Mouse (Mus musculus) left cerebral cortex, postnatal 10 days (tissue): ENCODE results near the gene Rps16. TPM values are rescaled to one million over a fixed set of nuclear protein-coding genes. Genes with fewer than 3 reads are reported as not detected.
"Not testable (repeated sequence)": the region's sequence is repeated elsewhere in the genome, so short reads cannot be mapped to it uniquely, and the experiment has no call there.

Source experiments
- DNase-seq, 2 experiments: peaks; one replicate each; pipeline ENCODE4 v3.0.0; 2021 to 2022; ENCODE audit warnings: low spot score in 2 of 2, mixed read lengths in 1 of 2; ENCODE audit errors: extremely low spot score in 1 of 2
- intact Hi-C: fragments of 180-260 bp; cut with DNase I; formaldehyde crosslinking; loops from one replicate; pipeline ENCODE4 v1.15.1; 2025
- total RNA-seq, 2 experiments: library from RNA; stranded (reverse); gene quantifications; 2 replicates each; pipeline ENCODE4 v1.2.3; 2021

Gene Rps16
- total RNA-seq, 2 experiments from 2014 or later = 642 to 668 TPM

GRCm38 (mm10) chr7:28381938-28382337, 31.5 kb downstream of the Rps16 start:
- intact Hi-C loops = no loop called here
- peak in 1 of 2 experiments; percentile 94 for DNase-seq

DNA sequence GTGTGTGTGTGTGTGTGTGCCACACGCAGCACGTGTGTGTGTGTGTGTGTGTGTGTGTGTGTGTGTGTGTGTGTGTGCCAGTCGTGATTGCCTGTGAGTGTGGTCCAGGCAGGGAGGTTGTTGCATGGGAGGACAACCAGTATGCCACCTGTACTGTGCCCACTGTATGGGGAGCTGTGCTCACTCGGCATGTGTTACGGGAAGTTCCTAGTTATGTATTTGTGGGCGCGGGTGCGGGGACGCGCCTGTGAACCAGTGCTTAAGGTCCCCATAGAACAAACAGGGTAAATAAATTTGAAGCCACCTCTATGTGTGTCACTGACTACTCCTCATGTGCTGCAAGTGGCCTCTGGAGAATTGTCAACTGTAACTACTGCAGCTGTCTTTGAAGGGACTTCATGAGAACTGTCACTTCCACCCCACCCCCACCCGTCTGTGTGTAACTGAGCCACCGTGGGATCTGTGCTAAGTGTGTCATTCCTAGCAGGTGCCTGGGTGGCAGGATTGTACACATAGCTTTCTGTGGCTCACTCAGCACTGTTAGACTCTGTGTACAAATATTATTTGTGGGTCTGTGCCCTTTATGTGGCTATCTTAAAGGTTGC, 32.0 kb downstream of the Rps16 start:
- no peak for DNase-seq
- intact Hi-C loops = no loop called here

DNA sequence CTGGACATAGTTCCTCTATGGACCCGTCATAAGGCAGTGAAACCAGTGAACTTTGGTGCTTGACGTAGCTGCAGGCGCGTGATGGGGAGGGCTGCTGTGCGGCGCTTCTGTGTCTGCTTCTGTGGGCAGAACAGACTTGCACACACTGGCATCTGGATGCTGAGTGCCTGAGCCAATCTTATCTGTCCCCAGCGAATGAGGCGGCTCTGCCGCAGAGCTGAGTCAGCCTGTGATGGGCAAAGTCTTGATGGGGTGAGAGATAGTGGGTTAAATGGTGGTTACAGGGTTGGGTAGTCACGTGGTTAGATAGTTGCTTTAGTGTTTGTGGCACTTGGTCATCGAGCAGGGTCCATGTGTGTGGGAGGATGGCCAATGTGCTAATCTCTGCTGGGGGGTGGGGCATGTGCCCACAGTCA, 32.5 kb downstream of the Rps16 start:
- DNase-seq = peak in 1 of 2 experiments; percentile 69
- intact Hi-C loops = no loop called here

DNA sequence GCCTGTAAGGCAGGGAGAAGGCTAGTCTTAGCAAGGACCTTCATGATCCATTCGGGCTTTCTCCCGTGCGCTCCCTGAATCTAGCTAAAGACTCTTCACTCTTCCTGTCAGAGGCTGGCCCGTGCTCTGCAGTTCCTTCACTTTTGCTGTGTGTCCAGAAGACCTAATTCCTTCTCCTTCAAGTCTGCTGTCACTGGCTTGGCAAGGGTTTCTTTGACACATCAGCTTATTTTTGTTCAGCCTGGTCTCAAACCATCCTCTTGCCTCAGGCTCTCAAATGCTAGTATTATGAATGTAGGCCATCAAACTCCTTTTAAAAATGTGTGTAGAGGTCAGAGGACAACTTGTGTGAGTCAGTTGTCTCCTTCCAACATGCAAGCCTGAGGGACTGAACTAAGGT, 33.2 kb downstream of the Rps16 start:
- intact Hi-C loops = no loop called here
- DNase-seq = no peak

GRCm38 (mm10) chr7:28384162-28384561, 33.7 kb downstream of the Rps16 start:
- no peak for DNase-seq
- intact Hi-C loops = no loop called here

GRCm38 (mm10) chr7:28385196-28385595, 34.7 kb downstream of the Rps16 start:
- intact Hi-C loops = no loop called here
- DNase-seq = no peak

DNA sequence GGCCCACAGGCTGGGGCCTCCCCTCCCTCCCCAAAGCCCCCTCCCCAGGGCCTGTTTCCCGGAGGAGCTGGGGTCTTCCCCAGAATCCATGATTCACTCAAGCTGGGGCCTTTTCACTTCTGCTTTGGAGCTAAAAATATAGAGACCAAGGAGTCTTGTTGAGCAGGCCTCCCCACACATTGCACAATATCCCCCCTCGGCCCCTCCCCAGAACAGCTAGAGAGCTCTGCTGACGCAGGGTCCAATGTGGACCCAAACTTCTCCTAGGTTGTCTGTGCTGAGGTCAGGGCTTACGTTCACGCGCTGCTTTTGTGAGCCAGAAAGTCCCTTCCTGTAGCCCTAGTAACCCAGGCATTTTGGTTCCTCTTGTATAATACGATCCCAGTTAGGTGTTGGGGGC, 35.6 kb downstream of the Rps16 start:
- DNase-seq = peak in 1 of 2 experiments; percentile 62
- intact Hi-C loops = loop anchor here (1.0 kb wide), 1 partner anchor 13 kb away; no protein-coding TSS in a partner anchor

DNA sequence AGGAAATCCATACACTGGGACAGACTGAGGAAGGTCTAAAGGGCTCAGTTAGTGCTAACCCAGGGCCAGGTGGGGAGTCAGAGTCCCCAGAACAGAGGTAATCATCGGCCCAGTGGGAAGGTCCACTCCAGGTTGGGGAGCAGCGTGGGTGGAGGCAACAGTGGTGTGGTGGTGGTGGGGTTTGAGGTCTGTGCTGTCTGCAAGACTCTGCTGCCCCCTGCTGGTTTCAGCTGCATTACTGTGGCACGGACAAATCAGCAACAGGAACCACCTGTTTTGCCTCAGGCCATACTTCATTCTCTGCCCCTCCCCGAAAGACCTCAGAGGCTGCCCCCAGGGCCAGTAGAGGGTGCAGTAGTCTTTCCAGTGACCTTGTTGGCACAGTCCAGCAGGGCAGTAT, 36.0 kb downstream of the Rps16 start:
- intact Hi-C loops = loop anchor here (1.0 kb wide), 1 partner anchor 13 kb away; no protein-coding TSS in a partner anchor
- peak; percentile 72 to 91 for DNase-seq

GRCm38 (mm10) chr7:28386877-28387276, 36.4 kb downstream of the Rps16 start:
- DNase-seq = not testable (repeated sequence)
- intact Hi-C loops = loop anchor here (1.0 kb wide), 1 partner anchor 14 kb away; no protein-coding TSS in a partner anchor

- DNase-seq, intact Hi-C loops: not testable (repeated sequence)
Observed at GRCm38 (mm10) chr7:28387384-28387783, 36.9 kb downstream of the Rps16 start.

DNA sequence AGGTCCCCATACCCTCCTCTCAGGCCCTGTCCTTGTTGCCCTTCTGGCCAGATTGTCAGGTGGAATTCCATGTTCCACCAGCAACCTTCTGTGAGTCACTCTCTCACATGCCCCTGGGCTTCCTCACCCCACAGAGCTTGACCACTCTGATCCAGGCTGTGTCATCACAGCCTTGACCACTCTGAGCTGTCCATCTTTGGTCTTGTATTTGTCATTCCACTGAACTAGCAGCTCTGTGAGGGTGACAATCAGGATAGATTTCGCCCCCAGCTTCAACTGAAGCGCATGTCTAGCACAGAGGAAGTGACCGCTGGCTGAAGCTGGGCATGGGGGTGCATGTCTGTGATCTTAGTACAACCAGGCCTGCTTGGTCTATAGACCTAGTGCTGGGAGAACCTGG, 39.9 kb downstream of the Rps16 start:
- DNase-seq = no peak
- intact Hi-C loops = no loop called here

DNA sequence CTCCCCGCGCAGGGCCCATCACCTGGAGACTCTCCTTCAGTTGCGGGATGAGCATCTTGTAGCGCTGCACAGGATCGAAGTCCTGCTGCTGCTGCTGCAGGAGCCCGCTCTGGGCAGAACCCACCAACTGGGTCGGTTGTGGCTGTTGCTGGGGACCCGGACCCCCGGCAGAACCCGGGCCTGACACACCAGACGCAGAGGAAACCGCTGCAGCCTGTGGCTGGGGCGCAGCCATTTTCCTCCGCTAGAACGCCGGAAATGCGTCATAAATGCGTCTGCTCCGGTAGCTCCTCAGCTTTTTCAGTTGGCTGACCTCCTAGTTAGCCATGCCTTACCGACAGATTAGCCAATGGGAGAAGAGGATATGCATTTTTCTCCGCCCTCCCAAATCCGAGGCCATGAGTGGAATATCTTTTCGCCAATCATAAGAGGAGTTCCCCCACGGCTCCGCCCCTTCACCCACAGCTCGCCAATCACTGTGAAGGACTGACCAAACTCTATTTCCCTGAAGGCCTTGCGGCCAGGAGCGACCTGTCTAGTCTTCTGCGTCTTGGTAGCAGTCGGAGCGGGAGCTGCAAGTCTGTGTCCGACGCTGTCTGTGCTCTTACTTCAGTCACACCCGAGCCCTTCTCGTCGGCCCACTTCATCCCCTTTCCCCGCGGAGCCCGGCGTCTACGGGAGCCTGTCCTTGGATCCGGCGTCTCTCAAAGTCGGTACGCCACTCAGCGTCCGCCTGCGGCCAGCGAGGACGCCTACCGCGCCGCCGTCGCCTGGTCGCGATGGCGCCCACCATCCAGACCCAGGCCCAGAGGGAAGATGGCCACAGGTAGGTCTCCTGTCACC, 42.2 kb downstream of the Rps16 start, which contains the start of the genes Med29 and Paf1:
Gene Med29, minus strand, starts transcription at position 280 of the 843 bp plus-strand sequence.
Gene Paf1, plus strand, starts transcription at position 523 of the 843 bp plus-strand sequence.
- intact Hi-C loops = no loop called here
- peak; percentile 97 to 98 for DNase-seq

DNA sequence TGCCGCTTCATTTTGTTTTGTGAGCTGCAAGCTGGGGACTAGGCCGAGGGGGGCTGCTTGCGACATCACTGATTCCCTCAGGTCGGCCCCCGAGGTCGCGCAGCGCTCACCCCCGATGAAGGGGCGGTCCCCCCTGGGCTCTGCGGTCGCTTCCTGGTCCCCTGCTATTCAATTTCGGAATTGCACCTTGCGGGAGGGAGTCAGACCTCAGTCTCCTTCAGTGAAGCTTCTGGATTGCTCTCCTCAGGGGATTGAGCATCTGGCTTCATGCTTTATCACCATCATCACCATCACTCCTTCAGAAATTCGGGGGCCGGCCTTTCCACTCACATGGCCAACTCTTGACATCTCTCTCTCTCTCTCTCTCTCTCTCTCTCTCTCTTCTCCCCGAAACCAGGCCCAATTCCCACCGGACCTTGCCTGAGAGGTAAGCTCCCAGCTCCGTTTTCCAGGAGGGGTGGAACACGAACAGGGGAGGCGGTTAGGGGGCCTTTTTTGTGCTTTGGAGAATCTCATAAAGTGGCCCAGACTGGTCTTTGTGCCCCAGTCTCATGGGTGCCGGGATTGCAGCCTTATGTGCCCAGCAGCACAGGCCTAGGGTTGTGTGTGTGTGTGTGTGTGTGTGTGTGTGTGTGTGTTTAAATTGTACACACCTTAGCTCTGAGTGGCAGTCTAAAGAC, 43.0 kb downstream of the Rps16 start:
- no peak for DNase-seq
- intact Hi-C loops = no loop called here

- DNase-seq = no peak
- intact Hi-C loops = no loop called here
Observed at GRCm38 (mm10) chr7:28395425-28395824, 45.0 kb downstream of the Rps16 start.

- DNase-seq = no peak
- intact Hi-C loops = no loop called here
Observed at GRCm38 (mm10) chr7:28398000-28398399, 47.5 kb downstream of the Rps16 start.

DNA sequence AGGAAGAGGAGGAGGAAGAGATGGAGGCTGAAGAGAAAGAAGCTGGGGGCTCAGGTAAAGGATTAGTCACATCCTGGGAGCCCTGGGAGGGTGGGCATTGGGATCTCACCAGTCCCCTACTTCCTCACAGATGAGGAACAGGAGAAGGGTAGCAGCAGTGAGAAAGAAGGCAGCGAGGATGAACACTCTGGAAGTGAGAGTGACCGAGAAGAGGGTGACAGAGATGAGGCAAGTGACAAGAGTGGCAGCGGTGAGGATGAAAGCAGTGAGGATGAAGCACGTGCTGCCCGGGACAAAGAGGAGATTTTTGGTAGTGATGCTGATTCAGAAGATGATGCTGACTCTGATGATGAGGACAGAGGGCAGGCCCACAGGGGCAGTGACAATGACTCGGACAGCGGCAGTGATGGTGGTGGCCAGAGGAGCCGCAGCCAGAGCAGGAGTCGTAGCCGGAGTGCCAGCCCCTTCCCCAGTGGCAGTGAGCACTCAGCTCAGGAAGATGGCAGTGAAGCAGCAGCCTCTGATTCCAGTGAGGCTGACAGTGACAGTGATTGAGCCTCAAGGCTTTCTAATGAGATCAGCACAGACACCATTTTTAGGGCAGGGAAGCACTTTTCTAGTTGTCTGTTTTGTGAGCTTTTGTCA, 48.4 kb downstream of the Rps16 start:
- intact Hi-C loops = no loop called here
- no peak for DNase-seq

DNA sequence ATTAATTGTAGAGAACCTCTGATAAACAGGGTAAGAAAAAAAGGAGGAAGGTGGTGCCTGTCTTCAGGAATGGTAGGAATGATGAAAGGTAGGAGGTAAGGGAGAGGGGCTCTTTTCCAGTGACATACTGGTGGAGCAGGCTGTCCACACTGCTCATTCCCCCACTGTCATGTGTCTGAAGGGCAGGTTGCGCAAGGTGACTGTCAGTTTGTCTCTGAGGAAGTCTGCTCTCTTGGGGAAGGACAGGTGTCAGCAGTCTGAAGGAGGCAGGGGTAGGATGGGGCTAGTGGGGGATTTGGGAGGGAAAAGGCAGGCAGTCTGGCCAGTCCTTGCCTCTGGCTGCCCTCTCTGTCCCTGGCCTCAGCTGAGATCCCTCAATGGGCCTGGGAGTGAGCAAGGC, 50.6 kb downstream of the Rps16 start:
- DNase-seq = no peak
- intact Hi-C loops = no loop called here

DNA sequence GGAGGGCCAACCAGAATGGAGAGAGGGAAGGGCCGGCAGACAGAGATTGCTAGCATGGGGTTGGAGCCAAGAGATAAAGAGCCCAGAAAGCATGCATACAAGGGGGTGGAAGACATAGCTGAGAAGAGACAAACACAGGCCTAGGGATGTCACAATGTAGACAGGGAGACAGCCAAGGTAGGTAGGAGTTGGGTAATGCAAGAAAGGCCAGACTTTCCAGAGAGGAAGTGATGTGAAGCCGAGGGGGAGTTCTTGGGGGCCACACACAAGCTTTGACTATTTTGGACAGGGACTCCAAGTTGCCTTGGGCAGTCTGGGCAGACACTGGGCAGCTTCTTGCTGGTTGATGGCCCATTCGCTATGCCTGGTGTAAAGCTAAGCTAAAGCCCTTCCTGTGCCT, 51.5 kb downstream of the Rps16 start:
- DNase-seq = no peak
- intact Hi-C loops = no loop called here
